Mouse (Mus musculus) bone marrow macrophage, adult 2 months (primary cell): ENCODE measurements around the gene Pnrc1. TPM values are rescaled to one million over a fixed set of nuclear protein-coding genes. Genes with fewer than 3 reads are reported as not detected.

Source experiments
- H3K27ac ChIP-seq: 2 replicates; pipeline ENCODE4 v1.5.1; 2012; ENCODE audit warnings: low read depth, low read length; ENCODE audit not compliant: insufficient read depth
- H3K4me1 ChIP-seq: 2 replicates; pipeline ENCODE4 v1.6.1; 2012; ENCODE audit warnings: low read length; ENCODE audit not compliant: control insufficient read depth, insufficient read depth
- H3K4me3 ChIP-seq: 2 replicates; pipeline ENCODE4 v1.5.1; 2012; ENCODE audit warnings: mild to moderate bottlenecking, low read length, moderate library complexity; ENCODE audit not compliant: insufficient read depth
- CTCF ChIP-seq: IDR thresholded peaks from 2 replicates; pipeline ENCODE4 v1.5.1; 2012; ENCODE audit warnings: low read depth, mild to moderate bottlenecking, low read length, moderate library complexity
- POLR2A ChIP-seq: IDR thresholded peaks from 2 replicates; pipeline ENCODE4 v1.6.1; 2012; ENCODE audit warnings: mild to moderate bottlenecking, low read depth, low read length, borderline replicate concordance
- polyA plus RNA-seq: library from polyadenylated mRNA; stranded (reverse); fragments of >200 nt; gene quantifications from 2 replicates; pipeline ENCODE4 v1.2.4, GENCODE M21; 2012; ENCODE audit not compliant: missing spikeins, insufficient read depth, insufficient read length

The Pnrc1 gene
- polyA plus RNA-seq, 1 experiment, result 138 TPM

DNA sequence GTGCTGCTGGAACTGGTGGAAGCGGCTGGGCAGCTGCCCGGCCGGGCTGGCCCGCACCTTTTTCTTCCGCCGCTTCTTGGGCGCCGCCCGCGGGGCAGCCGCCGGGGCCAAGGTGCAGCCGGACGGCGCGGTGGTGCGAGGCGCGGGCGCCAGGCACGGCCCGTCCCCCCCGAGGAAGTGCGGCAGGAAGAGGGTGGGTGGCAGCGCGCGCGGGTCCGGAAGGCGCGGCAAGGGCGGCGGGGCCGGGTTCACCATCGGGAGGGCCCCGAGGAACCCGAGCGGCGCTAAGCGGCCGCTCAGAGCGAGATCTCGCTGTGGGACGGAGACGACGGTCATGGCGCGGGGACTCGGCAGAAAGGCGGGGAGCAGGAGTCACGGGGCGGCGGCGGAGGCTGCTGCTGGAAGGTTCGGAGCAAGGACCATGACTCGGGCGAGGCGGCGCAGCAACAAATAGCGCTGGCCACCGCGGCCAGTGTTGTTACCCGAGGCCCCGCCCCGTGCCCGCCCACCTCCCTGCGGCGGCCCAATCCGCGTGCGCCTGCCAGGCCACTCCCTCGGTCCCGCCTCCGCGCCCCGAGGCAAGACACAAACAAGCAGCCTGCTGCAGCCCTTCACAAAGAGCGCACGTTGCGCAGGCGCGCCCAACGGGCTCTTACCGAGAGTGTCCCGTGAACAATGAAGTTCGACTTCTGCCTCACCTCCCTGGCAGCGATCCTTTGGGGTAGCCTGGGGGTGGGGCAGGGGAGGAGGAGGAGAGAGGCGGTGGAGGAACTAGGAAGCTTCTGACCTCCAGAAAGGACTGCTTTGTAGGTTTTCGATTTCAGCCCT is 41.7 kb downstream of the Pnrc1 start:
- peak overlapping the region; percentile 97 for H3K27ac ChIP-seq
- TF ChIP-seq CTCF (no peak), POLR2A (peak; percentile 64; the same call in 1 of the 2 replicates)
- H3K4me1 ChIP-seq, result peaks cover 45% of the 10 kb centered on the region
- H3K4me3 ChIP-seq, result peak overlapping the region; percentile 87

DNA sequence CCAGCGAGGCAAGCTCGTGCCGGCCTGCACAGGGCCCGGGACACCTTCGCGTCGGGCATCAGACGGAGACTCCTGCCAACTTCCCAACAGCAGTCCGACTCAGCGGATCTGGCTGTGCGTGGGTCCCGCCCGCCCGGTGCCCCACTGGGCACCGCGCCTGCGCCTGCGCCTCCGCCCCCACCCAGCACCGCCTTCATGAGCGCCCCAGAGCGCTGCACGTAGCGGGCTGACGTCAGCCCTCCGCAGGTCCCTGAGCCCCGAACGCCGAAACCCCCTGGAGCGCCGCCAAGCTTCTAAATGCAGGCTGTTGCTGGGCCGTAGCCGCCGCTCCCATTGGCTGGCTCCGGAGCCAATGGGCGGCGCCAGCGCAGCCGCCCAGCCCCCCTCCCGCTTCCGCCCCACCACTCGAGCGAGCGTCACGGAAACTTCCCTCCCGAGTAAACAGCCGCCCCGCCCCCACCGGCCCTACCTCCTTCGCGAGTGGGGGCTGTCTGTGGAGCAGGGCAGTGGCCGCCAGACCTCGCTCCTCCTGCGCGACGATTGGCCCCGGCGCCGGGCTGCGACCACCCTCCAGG is 42.4 kb downstream of the Pnrc1 start:
- Histone ChIP-seq H3K4me1 (peaks cover 39% of the 10 kb centered on the region), H3K4me3 (peak overlapping the region; percentile 87), H3K27ac (peak overlapping the region; percentile 97)
- TF ChIP-seq POLR2A, result peak; percentile 41; the same call in 1 of the 2 replicates
- TF ChIP-seq CTCF, result no peak

DNA sequence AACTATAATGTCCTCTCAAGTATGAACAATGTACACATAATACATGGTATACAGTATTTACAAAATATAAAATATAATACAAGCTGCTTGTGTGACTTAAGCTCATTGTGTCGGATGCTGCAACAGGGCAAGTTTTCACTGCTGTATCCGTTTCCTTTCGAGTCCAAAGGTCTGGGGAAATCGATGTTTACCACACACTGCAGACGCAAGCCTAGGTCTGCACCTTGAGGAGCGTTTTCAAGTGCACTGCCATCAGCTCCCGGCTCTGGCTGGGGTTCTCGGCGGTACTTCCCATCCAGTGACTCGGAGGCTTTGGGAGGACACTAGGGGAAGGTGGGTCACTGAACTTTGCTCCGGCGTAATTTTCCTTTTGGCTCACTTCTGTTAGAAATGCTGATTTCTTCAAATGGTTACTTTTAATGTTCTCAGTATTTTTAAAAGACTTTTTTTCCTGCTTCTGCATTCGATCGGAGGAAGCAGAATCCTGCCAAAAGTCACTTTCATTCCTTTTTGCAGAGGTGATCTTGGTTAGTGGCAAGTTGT is 44.0 kb downstream of the Pnrc1 start:
- Histone ChIP-seq H3K27ac (no peak overlapping the region), H3K4me3 (peak overlapping the region; percentile 57), H3K4me1 (peaks cover 28% of the 10 kb centered on the region)
- no peak for TF ChIP-seq POLR2A
- no peak for TF ChIP-seq CTCF

DNA sequence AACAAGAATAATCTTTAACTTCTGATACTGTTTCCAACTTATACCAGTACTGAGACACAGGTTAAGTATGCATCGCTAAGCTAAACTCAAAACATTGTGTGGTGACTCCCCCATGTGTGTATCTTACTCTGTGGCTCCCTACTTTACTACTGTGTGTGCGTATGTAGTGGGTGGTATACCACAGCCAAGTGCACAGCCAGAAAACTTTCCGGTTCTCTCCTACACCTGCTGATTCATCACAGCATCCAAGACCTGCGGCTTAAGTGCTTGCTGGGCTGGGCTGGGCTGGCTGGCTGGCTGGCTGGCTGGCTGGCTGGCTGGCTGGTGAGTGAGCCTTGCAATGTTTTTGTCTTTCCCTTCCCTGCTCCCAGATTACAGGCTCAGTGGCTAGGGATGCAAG is 46.0 kb downstream of the Pnrc1 start:
- no peak overlapping the region for H3K4me3 ChIP-seq
- H3K27ac ChIP-seq, result no peak overlapping the region
- peaks cover 15% of the 10 kb centered on the region for H3K4me1 ChIP-seq
- TF ChIP-seq POLR2A (no peak), CTCF (no peak)

DNA sequence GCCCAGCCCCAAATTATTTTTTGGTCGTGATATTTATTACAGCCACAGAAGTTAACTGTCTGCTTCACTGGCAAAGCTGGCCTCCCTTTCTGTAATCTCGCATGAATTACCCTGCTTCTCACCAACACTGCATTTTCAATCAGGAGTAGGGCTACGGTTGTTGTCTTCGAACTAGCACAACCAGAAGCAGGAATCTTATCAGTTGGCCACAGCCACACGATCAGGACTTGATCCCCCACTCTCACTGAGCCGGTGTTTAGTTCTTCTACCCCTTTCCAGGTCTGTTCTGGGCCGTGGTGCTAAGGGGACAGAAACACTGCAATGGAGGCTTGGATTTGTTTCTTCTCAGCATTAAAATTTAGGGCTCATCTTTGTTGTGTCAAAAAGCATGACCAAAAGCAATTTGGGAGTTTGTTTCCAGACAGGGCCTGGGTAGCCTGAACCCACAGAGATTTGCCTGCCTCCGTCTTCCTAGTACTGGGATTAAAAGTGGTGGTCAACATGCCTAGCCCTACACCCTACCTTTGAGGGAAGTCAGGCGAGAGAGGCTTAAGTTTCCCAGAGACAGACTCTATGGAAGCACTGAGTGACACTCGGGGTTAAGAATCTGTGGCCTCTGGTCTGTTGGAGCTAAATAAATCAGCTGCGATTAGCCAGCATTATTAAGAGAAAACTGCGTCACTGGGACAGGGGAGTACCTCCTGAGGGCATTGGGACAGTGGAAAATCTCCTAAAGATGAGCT is 46.8 kb downstream of the Pnrc1 start:
- peaks cover 15% of the 10 kb centered on the region for H3K4me1 ChIP-seq
- H3K4me3 ChIP-seq, result no peak overlapping the region
- TF ChIP-seq CTCF (no peak), POLR2A (no peak)
- no peak overlapping the region for H3K27ac ChIP-seq

DNA sequence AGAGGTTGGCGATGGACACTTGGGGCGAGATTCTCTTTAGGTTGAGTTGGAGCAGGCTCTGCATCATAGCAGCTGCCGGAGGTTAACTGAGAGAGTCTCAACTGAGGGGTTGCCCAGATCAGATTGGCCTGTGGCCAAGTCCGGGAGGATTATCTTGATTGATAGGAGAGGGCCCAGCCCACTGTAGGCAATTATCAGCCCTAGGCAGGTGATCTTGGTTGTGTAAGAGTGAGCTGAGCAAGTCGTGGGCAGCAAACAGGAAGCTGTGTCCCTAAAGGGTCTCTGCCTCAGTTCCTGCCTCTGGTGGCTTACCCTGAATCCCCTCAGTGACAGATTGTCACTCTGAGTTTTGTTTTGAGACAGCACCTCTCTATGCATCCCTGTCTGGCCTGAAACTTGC is 47.4 kb downstream of the Pnrc1 start:
- no peak for TF ChIP-seq CTCF
- TF ChIP-seq POLR2A, result no peak
- peaks cover 15% of the 10 kb centered on the region for H3K4me1 ChIP-seq
- H3K4me3 ChIP-seq, result no peak overlapping the region
- H3K27ac ChIP-seq, result no peak overlapping the region

DNA sequence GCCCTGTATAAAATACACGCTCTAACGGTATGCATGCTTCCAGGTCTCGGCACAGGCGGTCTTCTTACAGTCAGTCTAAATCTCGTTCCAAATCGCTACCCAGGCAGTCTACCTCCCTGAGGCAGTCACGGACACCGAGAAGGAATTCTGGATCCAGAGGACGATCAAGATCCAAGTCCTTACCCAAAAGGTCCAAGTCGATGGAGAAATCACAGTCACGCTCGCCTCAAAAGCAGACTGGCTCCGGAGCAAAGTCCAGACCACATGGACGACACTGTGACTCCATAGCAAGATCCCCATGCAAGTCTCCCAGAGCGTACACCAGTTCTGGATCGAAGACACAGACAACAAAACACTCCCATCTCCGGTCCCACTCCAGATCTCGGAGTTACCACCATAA is 59.1 kb downstream of the Pnrc1 start:
- H3K27ac ChIP-seq, result no peak overlapping the region
- H3K4me3 ChIP-seq, result no peak overlapping the region
- H3K4me1 ChIP-seq, result no peaks in the 10 kb centered on the region; the same call in 1 of the 2 replicates
- TF ChIP-seq POLR2A, result no peak
- TF ChIP-seq CTCF, result no peak

DNA sequence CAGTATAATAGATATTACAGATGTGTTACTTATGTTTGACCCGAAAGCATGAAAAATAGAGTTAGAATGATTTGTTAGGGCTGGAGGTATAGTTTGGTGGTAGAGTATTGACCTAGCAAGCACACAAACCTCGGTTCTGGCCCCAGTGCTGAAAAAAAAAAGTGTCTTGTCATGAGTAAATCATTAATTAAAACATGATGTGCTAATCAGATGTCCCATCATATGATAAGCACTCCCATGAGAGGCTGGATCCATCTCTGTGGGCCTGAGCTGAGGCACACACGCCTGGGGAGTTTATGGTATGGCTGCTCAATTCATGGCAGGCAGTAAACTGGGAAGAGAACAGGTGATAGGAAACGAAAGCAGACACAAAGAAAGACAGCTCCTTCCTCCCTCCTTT is 60.3 kb downstream of the Pnrc1 start:
- TF ChIP-seq POLR2A (no peak), CTCF (no peak)
- Histone ChIP-seq H3K4me1 (no peaks in the 10 kb centered on the region), H3K27ac (no peak overlapping the region), H3K4me3 (no peak overlapping the region)

DNA sequence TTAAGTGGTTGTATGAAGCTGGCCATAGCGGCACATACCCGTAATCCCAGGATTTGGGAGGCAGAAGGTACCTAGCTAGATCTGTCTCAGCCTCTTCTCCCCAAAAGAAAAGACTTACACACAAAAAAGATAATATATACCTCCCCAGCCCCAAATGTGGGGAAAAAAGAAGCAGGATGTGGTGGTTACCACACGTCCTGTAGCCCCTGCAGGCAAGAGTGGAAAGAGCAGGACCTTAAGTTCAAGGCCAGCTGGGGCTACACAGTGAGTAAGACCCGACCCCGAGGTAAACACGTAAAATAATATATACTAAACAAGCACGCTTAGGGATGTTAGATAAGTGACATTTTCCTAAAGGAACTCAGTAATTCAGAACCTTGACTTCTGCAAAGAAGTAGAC is 62.8 kb downstream of the Pnrc1 start:
- no peak overlapping the region for H3K27ac ChIP-seq
- H3K4me1 ChIP-seq, result no peaks in the 10 kb centered on the region
- TF ChIP-seq CTCF, result no peak
- TF ChIP-seq POLR2A, result no peak
- no peak overlapping the region for H3K4me3 ChIP-seq

DNA sequence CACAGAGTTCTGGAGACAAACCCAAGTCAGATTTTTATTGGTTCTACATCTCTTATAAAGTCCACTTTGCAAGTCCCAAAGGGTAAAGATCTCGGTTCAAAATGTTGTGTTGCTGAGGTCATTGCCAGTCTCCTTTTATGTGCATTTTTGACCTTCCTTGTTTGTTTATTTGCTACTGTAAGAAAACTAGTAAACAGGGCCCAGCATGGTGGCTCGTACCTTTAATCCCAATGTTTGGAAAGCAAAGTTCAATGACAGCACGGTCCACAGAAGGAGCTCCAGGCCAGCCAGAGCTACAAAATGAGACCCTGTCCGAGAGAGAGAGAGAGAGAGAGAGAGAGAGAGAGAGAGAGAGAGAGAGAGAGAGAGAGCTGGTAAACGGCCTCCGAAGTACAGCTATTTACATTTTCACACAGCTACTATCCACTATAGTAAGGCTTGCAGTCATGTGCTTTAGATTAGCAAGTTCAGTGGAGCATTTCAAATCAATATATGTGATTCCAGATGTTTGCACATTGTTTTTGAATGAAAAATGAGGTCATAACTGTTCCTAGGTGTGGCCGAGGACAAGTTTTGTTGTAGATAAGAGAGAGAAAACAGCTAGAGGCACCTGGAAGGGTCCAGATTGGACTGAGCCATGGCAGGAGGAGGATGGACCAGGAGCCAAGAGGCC is 65.8 kb downstream of the Pnrc1 start:
- H3K4me1 ChIP-seq, result no peaks in the 10 kb centered on the region
- no peak overlapping the region for H3K27ac ChIP-seq
- TF ChIP-seq CTCF (no peak), POLR2A (no peak)
- H3K4me3 ChIP-seq, result no peak overlapping the region
